Mouse (Mus musculus) testis, adult 2 months (tissue): ENCODE data around the gene Cd200r2. TPM values are rescaled to one million over a fixed set of nuclear protein-coding genes. Genes with fewer than 3 reads are reported as not detected.
"Not testable (repeated sequence)": the region's sequence is repeated elsewhere in the genome, so short reads cannot be mapped to it uniquely, and the experiment has no call there.

ENCODE experiments used
- H3K27ac ChIP-seq: fragments of 200-500 bp; 2 replicates; pipeline ENCODE4 v1.5.1; 2012; ENCODE audit warnings: low read depth, low read length; ENCODE audit not compliant: control insufficient read depth, insufficient read depth
- H3K27me3 ChIP-seq: fragments of 200-500 bp; 2 replicates; pipeline ENCODE4 v1.6.1; 2012; ENCODE audit warnings: mild to moderate bottlenecking, low read length, moderate library complexity; ENCODE audit not compliant: control insufficient read depth, insufficient read depth
- H3K36me3 ChIP-seq: fragments of 200-500 bp; 2 replicates; pipeline ENCODE4 v1.6.1; 2012; ENCODE audit warnings: mild to moderate bottlenecking, low read length; ENCODE audit not compliant: control insufficient read depth, insufficient read depth
- H3K4me1 ChIP-seq: fragments of 200-500 bp; 2 replicates; pipeline ENCODE4 v1.6.1; 2012; ENCODE audit warnings: low read length; ENCODE audit not compliant: control insufficient read depth, insufficient read depth
- H3K4me3 ChIP-seq: fragments of 200-500 bp; 2 replicates; pipeline ENCODE4 v1.5.1; 2012; ENCODE audit warnings: low read depth, mild to moderate bottlenecking, low read length, moderate library complexity, mixed read lengths; ENCODE audit not compliant: control insufficient read depth
- CTCF ChIP-seq: fragments of 200-500 bp; IDR thresholded peaks from 2 replicates; pipeline ENCODE4 v1.5.1; 2012; ENCODE audit warnings: low read depth, mild to moderate bottlenecking, inconsistent platforms, low read length, moderate library complexity; ENCODE audit not compliant: control insufficient read depth, insufficient read depth, insufficient replicate concordance
- POLR2A ChIP-seq: fragments of 200-500 bp; IDR thresholded peaks from 2 replicates; pipeline ENCODE4 v1.6.1; 2012; ENCODE audit warnings: low read depth, mild to moderate bottlenecking, inconsistent platforms, low read length, moderate library complexity; ENCODE audit not compliant: control insufficient read depth
- polyA plus RNA-seq: library from polyadenylated mRNA; depleted of rRNA; stranded (reverse); fragments of >200 nt; gene quantifications from 2 replicates; pipeline ENCODE4 v1.2.3, GENCODE M21; 2012; rRNA removed

The Cd200r2 gene
- 0.07 TPM in 1 of 2 replicates, not detected in the other for polyA plus RNA-seq

DNA sequence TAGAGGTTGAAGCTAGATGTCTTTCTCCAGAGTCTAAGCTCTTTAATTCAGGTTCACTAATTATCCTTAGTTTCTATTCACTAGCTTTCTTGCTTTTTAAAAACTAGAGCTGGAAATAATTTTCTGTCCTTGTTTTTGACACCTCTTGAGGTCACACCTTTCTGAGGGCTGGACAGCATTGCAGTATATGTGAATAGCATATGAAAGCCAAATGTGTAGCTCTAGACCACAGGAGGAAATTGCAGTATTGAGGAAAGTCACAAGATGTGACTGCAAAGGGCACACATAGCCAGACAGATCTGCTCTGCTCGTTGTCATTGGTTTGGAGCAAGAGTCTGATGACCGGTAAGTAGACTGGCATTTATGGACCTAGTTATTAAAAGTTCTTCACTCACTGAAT lies at the start of gene Cd200r2:
Gene Cd200r2 (plus strand): TSS at position 301 of the 400 bp plus-strand sequence.
- no peak within 1 kb of the TSS for H3K27ac ChIP-seq
- H3K4me3 ChIP-seq: no peak within 1 kb of the TSS
- H3K27me3 ChIP-seq: no peaks in the 10 kb centered on the region
- no peaks in the 10 kb centered on the region for H3K4me1 ChIP-seq
- H3K36me3 ChIP-seq: no peaks in the 10 kb centered on the region
- TF ChIP-seq POLR2A (no peak), CTCF (no peak)

- no peak for TF ChIP-seq POLR2A
- no peak for TF ChIP-seq CTCF
- no peak overlapping the region for H3K4me3 ChIP-seq
- H3K27ac ChIP-seq: no peak overlapping the region
- no peaks in the 10 kb centered on the region for H3K27me3 ChIP-seq
- H3K36me3 ChIP-seq: no peaks in the 10 kb centered on the region
- no peaks in the 10 kb centered on the region for H3K4me1 ChIP-seq
Measured at GRCm38 (mm10) chr16:44818010-44818409, 48.9 kb upstream of the Cd200r2 start.

DNA sequence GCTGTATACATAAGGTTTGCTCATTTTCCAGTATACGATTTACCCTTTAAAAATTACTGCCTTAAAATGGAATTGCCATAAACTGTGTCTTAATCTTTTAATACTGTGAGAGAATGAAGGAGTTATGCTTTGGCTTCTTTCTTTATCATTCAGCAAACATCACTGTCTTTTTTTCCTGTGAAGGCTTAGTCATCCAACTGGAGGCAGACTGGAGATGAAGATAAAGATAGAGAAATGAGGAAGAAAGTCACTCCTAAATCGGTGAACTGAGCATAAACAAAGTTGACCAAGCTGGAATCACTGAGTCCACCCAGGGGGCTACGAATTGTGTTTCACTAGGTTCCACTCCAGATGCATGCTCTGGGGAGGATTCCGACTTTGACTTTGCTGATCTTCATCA lies 46.4 kb upstream of the Cd200r2 start:
- Histone ChIP-seq H3K36me3 (no peaks in the 10 kb centered on the region), H3K4me3 (no peak overlapping the region), H3K4me1 (no peaks in the 10 kb centered on the region), H3K27me3 (no peaks in the 10 kb centered on the region), H3K27ac (no peak overlapping the region)
- TF ChIP-seq CTCF (no peak), POLR2A (no peak)

- H3K27ac ChIP-seq: no peak overlapping the region
- TF ChIP-seq POLR2A (no peak), CTCF (no peak)
- H3K4me3 ChIP-seq: no peak overlapping the region
- H3K4me1 ChIP-seq: no peaks in the 10 kb centered on the region
- H3K36me3 ChIP-seq: no peaks in the 10 kb centered on the region
- H3K27me3 ChIP-seq: no peaks in the 10 kb centered on the region
Measured at GRCm38 (mm10) chr16:44832286-44832685, 34.6 kb upstream of the Cd200r2 start.

GRCm38 (mm10) chr16:44833189-44833588 lies 33.7 kb upstream of the Cd200r2 start:
- H3K4me1 ChIP-seq: not testable (repeated sequence)

GRCm38 (mm10) chr16:44875178-44875577 lies 8.3 kb downstream of the Cd200r2 start:
- H3K36me3 ChIP-seq: no peaks in the 10 kb centered on the region
- H3K4me1 ChIP-seq: no peaks in the 10 kb centered on the region
- TF ChIP-seq POLR2A (no peak), CTCF (no peak)
- H3K27ac ChIP-seq: no peak overlapping the region
- no peaks in the 10 kb centered on the region for H3K27me3 ChIP-seq
- no peak overlapping the region for H3K4me3 ChIP-seq

More at GRCm38 (mm10) chr16:44833189-44833588, 33.7 kb upstream of the Cd200r2 start:
- not testable (repeated sequence) for H3K4me3 ChIP-seq, H3K36me3 ChIP-seq, H3K27me3 ChIP-seq, H3K27ac ChIP-seq

GRCm38 (mm10) chr16:44876625-44877024 lies 9.7 kb downstream of the Cd200r2 start:
- Histone ChIP-seq H3K4me3 (no peak overlapping the region), H3K27ac (no peak overlapping the region), H3K4me1 (no peaks in the 10 kb centered on the region), H3K27me3 (no peaks in the 10 kb centered on the region), H3K36me3 (no peaks in the 10 kb centered on the region)
- TF ChIP-seq POLR2A (no peak), CTCF (no peak)

- no peak overlapping the region for H3K27ac ChIP-seq
- H3K36me3 ChIP-seq: no peaks in the 10 kb centered on the region
- H3K27me3 ChIP-seq: no peaks in the 10 kb centered on the region
- no peak for TF ChIP-seq CTCF
- TF ChIP-seq POLR2A: no peak
- no peaks in the 10 kb centered on the region for H3K4me1 ChIP-seq
- no peak overlapping the region for H3K4me3 ChIP-seq
Measured at GRCm38 (mm10) chr16:44877595-44877994, 10.7 kb downstream of the Cd200r2 start.
